Comparison of ENCODE assay signal across 10 mouse cellular contexts in genomic region chr5:106956467-106956866, GRCm38 (mm10). TPM values are rescaled to one million over a fixed set of nuclear protein-coding genes. Genes with fewer than 3 reads are reported as not detected.
DNase-seq lines count a peak whose midpoint lies in the region.
"Had no signal": no experiment of that assay in that cellular context is flagged by ENCODE, and none has a peak within 500 bp of the region (broad histone marks: within the 10 kb centered on the region; RNA-seq: fewer than 3 reads in every experiment).

No protein-coding gene starts in this region.

- intact Hi-C loops in left cerebral cortex, postnatal 36 days (cut with DNase I), result no loop called here

- peak; percentile 13 for DNase-seq in embryo, embryonic 10.5 days (ENCODE audit: low spot score)
- no peak for DNase-seq in embryo, embryonic 11 days
- peak; percentile 13 for DNase-seq in lung, postnatal 10 days
- DNase-seq in lung, postnatal 4 days, result no peak
- peak; percentile 48 for DNase-seq in kidney, postnatal 14 days
- no peak for DNase-seq in layer of hippocampus, postnatal 10 days (ENCODE audit: low spot score in 2 of 2)
- DNase-seq in layer of hippocampus, adult 8-10 months (ENCODE audit: low spot score in 2 of 2), result no peak
- DNase-seq in left cerebral cortex, postnatal 36 days (ENCODE audit: low spot score in 2 of 2), result no peak
- DNase-seq: adrenal gland, postnatal 36 days had no signal

RNA-seq across cellular contexts. Expression of gene Cdc7, which starts 7.7 kb away (rescaled TPM):
- 10 to 100 TPM; 17.1 to 17.5 TPM for total RNA-seq in layer of hippocampus, postnatal 10 days (2021)
- 10 to 100 TPM in 3 of 4 experiments, 1 to 10 TPM in 1; 9.8 to 20.7 (median 16.0) TPM for total RNA-seq in layer of hippocampus, adult 8-10 months (2022)
- total RNA-seq in left cerebral cortex, postnatal 36 days (2021), result 10 to 100 TPM in 1 of 2 experiments, 1 to 10 TPM in 1; 9.7 to 15.1 TPM

RNA-seq across cellular contexts. Expression of gene Hfm1, which starts 30.3 kb away (rescaled TPM):
- 1 to 10 TPM; 2.9 to 3.4 TPM for total RNA-seq in layer of hippocampus, postnatal 10 days (2021)
- 1 to 10 TPM in 3 of 4 experiments, under 1 TPM in 1; 0.81 to 2.2 (median 2.1) TPM for total RNA-seq in layer of hippocampus, adult 8-10 months (2022)
- 1 to 10 TPM; 1.1 to 1.4 TPM for total RNA-seq in left cerebral cortex, postnatal 36 days (2021)
- total RNA-seq: granulocyte monocyte progenitor cell, adult 5-6 weeks had no signal

Comparison
In these comparisons a context has a peak if more than half of its experiments do, and no peak if none do; other contexts are left out.
1. DNase-seq: peak in embryo, embryonic 10.5 days (single experiment), lung, postnatal 10 days (single experiment) and kidney, postnatal 14 days (single experiment); none in embryo, embryonic 11 days (single experiment), lung, postnatal 4 days (0 of 2), layer of hippocampus, postnatal 10 days (0 of 2), layer of hippocampus, adult 8-10 months (0 of 2) and left cerebral cortex, postnatal 36 days (0 of 2).